Mouse (Mus musculus) colon, adult 2 months (tissue): ENCODE data around the gene Cyp2c40. TPM values are rescaled to one million over a fixed set of nuclear protein-coding genes. Genes with fewer than 3 reads are reported as not detected.

Experiments
- polyA plus RNA-seq: library from polyadenylated mRNA; depleted of rRNA; stranded (reverse); fragments of >200 nt; gene quantifications from 2 replicates; pipeline ENCODE4 v1.2.3, GENCODE M21; 2012; rRNA removed

Gene Cyp2c40
- polyA plus RNA-seq, result 0.19 and 0.23 TPM in 2 replicates

DNA sequence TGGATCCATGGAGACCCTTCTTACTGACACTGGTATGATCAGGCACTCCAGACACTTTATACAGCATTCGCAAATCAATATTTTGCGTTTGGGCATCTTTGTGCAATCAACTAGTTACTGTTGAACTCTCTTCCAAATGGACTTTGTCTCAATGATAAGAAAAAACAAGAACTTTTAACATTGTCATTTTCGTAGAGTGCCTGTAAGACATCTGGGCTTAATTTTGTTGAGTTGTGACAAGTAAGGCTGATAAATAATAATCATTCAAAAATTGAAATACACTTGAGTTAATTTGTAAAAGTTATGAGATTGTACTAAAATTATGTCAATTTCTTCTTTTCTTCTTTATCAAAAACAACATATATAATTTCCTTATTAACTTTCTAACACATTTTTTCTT lies at the start of gene Cyp2c40:
TSS of gene Cyp2c40 (minus strand) at position 101 of the 400 bp plus-strand sequence.

DNA sequence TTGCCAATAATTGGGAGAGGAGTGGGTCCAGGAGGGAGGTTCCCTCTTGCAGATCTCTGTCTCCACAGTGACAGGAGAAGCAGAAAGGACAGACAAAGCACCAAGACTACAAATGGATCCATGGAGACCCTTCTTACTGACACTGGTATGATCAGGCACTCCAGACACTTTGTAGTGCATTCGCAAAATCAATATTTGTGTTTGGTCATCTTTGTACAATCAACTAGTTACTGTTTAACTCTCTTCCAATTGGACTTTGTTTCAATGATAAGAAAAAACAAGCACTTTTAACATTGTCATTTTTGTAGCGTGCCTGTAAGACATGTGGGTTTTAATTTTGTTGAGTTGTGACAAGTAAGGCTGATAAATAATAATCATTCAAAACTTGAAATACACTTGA lies 71.7 kb downstream of the Cyp2c40 start, which contains the start of gene Cyp2c68:
TSS of gene Cyp2c68 (minus strand) at position 135 of the 400 bp plus-strand sequence.

Other genes with a start within 250 kb of the Cyp2c40 start
- 0.06 TPM in 1 of 2 replicates, not detected in the other for gene Cyp2c67, start 163.8 kb downstream of the Cyp2c40 start, polyA plus RNA-seq
- 17.1 and 37.7 TPM in 2 replicates for gene Cyp2c68, start 71.8 kb downstream of the Cyp2c40 start, polyA plus RNA-seq
- 1.0 and 2.6 TPM in 2 replicates for gene Cyp2c69, start 74.0 kb upstream of the Cyp2c40 start, polyA plus RNA-seq
- not detected in 2 replicates for gene Cyp2c37, start 179.6 kb upstream of the Cyp2c40 start, polyA plus RNA-seq